Mouse (Mus musculus) ES-E14 (cell line): ENCODE data around the gene Hist1h1a.

Source experiments
- CHD2 ChIP-seq: IDR thresholded peaks from 2 replicates; pipeline ENCODE4 v1.6.1; 2014; ENCODE audit warnings: mild to moderate bottlenecking, low read depth, low read length, inconsistent platforms
- HCFC1 ChIP-seq: IDR thresholded peaks from 2 replicates; pipeline ENCODE4 v1.6.1; 2012; ENCODE audit warnings: low read length, inconsistent platforms, borderline replicate concordance; ENCODE audit not compliant: insufficient read depth
- ZNF384 ChIP-seq: IDR thresholded peaks from 2 replicates; pipeline ENCODE4 v1.6.1; 2012; ENCODE audit warnings: low read depth, low read length, inconsistent platforms

DNA sequence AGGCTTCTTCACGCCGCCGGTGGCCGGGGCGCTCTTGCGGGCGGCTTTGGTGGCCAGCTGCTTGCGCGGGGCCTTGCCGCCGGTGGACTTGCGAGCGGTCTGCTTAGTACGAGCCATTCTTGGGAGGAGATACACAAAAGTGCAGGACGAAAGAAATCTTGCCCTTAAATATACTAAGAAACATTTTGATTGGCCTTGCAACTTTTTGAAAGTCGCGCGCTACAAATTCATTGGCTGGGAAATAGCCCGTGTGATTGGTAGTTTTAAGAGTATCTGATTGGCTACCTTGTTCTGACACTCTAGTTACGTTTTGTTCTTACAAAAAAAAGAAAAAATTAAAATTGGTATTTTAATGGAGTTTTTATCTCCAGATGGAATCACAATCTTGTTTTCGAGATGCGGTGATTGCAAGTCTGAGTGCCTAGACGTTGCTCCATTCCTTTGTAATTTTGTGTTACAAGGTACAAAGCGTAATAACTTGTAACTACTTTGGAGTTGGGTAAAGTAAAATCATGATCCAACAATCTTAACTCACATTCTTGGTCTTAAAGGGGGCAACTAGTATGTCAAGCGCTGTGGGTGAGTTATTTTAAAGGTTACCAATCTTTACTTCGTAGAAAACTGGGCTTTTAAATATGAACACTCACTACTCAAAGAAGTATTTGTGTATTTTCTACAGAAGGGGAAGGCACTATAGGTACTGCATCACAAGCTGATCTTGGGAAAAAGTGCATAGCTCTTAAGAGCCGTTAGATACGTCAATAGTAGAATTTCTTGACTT lies 17.9 kb upstream of the Hist1h1a start, which contains the start of gene Hist1h3c:
- TF ChIP-seq CHD2 (peak; percentile 72), HCFC1 (no peak), ZNF384 (peak; percentile 80)
